Mouse (Mus musculus) brown adipose tissue, adult 24 weeks (tissue): ENCODE results near the gene Mepe. TPM values are rescaled to one million over a fixed set of nuclear protein-coding genes. Genes with fewer than 3 reads are reported as not detected.

Source experiments
- H3K27ac ChIP-seq: fragments of 200-500 bp; replicated peaks from 2 replicates; pipeline ENCODE4 v1.5.1; 2012; ENCODE audit warnings: low read depth, mild to moderate bottlenecking, low read length
- H3K4me1 ChIP-seq: fragments of 200-500 bp; 2 replicates; pipeline ENCODE4 v1.6.1; 2012; ENCODE audit warnings: low read length, mixed read lengths; ENCODE audit not compliant: control insufficient read depth, insufficient read depth, insufficient read length
- H3K4me3 ChIP-seq: fragments of 200-500 bp; 2 replicates; pipeline ENCODE4 v1.5.1; 2012; ENCODE audit warnings: low read depth, mild to moderate bottlenecking, low read length, moderate library complexity; ENCODE audit not compliant: insufficient read depth
- polyA plus RNA-seq: library from polyadenylated mRNA; stranded (reverse); fragments of >200 nt; gene quantifications from 2 replicates; pipeline ENCODE4 v1.2.4, GENCODE M21; 2012; ENCODE audit not compliant: missing spikeins, insufficient read depth, insufficient read length

Mepe gene
- polyA plus RNA-seq = not detected in 2 replicates

DNA sequence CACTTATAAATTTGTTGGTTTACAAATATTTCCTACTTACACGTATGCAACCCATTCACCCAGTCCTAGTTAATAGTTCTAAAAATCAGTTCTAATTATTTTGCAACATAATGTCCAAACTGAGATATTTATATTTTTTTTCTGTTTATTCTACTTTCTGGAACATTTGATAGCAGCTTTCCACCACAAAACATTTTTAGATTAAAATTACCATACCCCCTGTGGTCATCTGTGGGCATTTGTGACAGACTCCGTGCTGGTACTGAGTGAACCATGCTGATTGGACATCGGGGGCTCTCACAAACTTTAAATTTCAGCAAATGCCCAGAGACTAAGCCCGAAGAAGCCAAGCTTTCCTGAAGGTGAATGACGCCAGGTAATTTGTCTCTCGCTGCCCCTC lies at the start of gene Mepe:
Gene Mepe, plus strand, starts transcription at position 301 of the 400 bp plus-strand sequence.
- Histone ChIP-seq H3K27ac (no peak within 1 kb of the TSS), H3K4me1 (no peaks in the 10 kb centered on the region), H3K4me3 (no peak within 1 kb of the TSS)

DNA sequence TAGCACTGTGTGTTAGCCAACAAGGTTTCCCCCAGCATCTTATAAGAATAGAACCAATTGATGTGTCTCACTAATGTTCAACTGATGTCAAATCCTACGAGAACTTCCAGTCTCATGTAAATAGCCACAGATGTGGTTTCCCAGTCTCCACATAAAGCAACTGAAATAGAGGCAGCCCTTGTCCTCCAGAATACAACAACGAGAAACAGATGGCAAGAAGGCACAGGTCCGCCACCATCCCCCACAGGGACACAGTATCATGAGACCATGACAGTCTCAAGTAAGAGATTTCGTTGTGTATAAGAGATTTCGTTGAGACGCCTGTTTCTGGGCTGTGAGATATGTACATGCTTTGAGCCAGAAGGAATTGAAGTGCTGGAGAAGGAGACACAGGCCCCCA lies 30.9 kb upstream of the Mepe start:
- H3K4me3 ChIP-seq = no peak overlapping the region
- H3K27ac ChIP-seq = no peak overlapping the region
- H3K4me1 ChIP-seq = no peaks in the 10 kb centered on the region

DNA sequence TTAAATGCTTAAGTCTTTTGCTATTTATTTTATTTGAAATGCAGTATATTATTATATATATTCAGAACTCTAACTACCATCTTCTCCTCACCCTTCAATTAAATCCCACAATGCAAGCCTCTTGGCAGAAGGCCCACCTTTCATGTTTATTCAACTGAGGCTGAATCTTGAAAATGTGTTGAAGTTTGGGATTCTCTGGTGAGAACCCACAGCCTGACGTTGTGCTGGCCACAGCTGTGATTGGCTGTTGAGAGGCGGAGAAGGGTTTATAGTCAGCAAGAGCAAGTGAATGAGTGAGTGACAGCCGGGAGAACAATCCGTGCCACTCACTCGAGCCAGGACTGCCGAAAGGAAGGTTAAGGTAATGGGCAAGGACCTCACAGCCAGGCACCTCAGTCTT lies 26.1 kb upstream of the Mepe start, which contains the start of gene Ibsp:
Gene Ibsp, plus strand, starts transcription at position 178 of the 400 bp plus-strand sequence.
- Histone ChIP-seq H3K27ac (no peak within 1 kb of the TSS), H3K4me1 (no peaks in the 10 kb centered on the region), H3K4me3 (no peak within 1 kb of the TSS)

DNA sequence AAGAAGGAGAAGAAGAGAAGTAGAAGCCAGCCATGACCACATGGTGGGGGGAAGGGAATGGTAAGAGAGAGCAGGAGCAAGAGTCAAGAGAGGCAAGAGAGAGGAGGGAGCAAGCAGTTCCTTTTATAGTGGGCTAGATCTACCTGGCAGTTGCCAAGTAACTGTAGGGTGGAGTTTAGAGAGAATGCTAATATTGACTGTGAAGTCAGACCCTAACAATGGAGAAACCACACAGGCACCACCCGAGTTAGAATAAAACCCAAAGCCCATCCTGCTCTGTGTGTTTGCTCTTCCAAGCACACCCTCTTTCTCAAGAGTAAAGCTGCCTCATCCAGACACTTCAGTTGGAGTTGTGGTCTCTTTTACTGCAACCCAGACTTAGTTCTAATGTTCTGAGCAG lies 11.1 kb upstream of the Mepe start:
- Histone ChIP-seq H3K27ac (no peak overlapping the region), H3K4me1 (no peaks in the 10 kb centered on the region), H3K4me3 (no peak overlapping the region)

DNA sequence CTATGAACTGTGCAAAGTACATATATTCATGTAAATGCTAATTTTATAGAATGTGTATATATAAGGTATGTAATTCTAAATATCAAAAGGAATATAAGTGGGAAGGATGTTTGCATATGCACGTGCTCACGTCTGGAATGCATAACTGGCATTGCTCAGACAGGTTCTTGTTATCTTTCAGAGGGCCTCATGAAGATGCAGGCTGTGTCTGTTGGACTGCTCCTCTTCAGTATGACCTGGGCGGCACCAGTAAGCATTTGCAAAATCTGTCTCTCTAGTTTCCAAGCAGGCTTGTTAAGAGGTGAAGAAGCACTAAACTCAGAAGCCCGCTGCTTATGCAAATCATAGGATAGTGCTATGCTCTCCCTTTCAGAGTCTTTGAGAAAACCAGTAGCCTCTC lies 1.8 kb downstream of the Mepe start:
- Histone ChIP-seq H3K4me1 (no peaks in the 10 kb centered on the region), H3K27ac (no peak overlapping the region), H3K4me3 (no peak overlapping the region)

DNA sequence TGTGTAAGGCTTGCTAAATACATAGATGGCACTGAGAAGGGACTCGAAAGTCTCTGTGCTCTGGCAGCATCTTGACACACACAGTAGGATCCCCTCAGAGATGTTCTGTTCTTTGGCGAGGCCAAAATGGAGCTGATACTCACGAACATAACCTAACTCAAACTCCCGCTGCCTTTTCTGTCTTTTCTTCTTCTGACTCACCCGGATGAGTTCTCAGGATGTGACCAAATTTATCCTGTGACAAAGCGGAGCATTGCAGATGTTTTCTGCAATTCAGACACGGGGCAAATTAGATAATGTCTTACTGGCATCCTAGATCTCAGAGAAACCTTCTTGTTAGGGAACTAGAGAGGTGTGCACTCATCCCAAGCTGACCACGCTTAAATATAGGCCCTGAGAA lies 2.3 kb downstream of the Mepe start:
- Histone ChIP-seq H3K4me3 (no peak overlapping the region), H3K4me1 (no peaks in the 10 kb centered on the region), H3K27ac (no peak overlapping the region)

DNA sequence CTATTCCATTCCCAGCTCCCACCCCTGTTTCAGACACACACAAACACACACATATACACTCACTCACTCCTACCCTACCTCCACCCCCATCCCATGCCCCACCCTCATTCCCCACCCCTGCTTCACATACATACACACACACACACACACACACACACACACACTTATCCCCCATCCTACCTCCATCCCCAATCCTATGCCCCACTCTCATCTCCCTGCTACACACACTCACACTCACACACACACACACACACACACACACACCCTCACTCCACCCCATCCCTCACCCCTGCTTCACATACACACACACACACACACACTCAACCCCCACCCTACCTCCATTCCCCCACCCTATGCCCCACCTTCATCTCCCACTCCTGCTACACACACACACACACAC lies 2.7 kb downstream of the Mepe start:
- Histone ChIP-seq H3K27ac (no peak overlapping the region), H3K4me3 (no peak overlapping the region), H3K4me1 (no peaks in the 10 kb centered on the region)

DNA sequence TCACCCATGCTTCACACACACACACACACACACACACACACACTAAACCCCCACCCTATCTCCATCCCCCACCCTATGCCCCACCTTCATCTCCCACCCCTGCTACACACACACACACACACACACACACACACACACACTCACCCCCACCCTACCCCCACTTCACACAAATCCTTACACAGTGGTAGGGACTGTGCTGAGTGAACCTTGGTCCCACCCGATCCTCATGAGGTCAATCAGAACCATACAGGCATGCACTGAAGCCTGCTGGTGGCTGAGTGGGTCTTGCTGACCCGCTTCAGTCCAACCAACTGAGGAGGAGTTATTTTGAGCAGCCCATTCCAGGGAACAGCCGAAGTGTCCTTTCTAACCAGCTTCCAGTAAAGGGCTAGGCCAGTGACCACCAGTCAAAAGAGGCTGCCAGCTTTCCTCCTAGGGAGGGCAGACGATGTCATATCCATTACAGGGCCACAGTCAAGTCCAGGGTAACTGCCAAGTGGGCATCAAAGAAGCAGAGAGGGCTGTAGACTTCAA lies 3.3 kb downstream of the Mepe start:
- Histone ChIP-seq H3K4me3 (no peak overlapping the region), H3K4me1 (no peaks in the 10 kb centered on the region), H3K27ac (no peak overlapping the region)

DNA sequence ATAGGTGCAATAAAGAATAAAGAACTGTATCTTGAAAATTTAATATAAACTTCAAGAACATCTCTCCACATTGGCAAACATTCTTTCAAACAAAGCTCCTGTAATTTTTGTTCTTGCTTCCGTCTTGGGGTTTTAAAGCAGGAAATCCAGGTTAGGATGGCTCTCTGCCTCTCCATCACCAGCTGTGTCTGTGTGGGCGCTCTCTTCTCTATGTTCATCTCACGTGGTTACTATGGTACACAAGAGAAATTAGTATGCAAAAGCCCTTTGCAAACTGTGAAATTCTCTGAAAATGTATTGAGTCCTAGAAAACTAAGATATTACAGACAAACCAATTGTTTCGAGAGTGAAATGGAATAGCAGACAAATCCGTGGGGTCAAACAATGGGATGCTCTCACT lies 4.3 kb downstream of the Mepe start:
- H3K4me3 ChIP-seq = no peak overlapping the region
- no peaks in the 10 kb centered on the region for H3K4me1 ChIP-seq
- no peak overlapping the region for H3K27ac ChIP-seq

DNA sequence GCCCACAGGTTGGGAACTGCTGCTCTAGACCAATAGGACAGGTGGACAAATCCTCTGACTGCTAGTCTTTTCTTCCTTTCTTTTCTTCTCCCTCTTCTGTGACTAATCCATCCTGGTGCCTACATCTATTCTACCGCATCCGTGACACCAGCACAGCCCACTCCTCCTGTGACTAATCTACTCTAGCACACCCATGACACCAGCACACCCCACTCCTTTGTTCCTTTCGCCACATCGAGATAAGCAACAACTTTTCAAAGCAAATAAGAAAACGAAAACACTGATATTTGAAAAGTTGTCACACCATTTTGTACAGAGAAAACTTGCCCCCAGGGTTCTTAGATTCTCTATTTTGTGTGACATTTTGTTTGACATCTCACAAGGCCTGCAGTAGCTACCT lies 5.0 kb downstream of the Mepe start:
- Histone ChIP-seq H3K4me1 (no peaks in the 10 kb centered on the region), H3K4me3 (no peak overlapping the region), H3K27ac (no peak overlapping the region)

DNA sequence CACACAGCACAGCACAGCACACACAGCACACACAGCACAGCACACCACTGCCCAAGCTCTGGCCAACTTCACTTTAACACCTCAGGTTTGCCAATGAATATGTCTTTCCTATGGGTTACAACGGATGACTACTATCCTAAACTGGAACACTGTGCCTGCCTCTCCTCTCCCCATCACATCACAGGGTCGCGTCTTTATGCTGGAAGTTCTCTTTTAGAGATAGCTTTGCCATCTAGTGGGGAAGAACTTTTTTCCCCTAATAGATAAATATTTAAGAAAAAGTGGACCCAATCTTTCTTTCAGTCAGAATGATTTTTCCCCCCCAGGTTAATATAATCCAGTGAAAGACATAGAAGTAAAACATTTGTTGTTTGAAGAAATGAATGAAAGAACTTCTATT lies 7.2 kb downstream of the Mepe start:
- Histone ChIP-seq H3K4me3 (no peak overlapping the region), H3K27ac (no peak overlapping the region), H3K4me1 (no peaks in the 10 kb centered on the region)

DNA sequence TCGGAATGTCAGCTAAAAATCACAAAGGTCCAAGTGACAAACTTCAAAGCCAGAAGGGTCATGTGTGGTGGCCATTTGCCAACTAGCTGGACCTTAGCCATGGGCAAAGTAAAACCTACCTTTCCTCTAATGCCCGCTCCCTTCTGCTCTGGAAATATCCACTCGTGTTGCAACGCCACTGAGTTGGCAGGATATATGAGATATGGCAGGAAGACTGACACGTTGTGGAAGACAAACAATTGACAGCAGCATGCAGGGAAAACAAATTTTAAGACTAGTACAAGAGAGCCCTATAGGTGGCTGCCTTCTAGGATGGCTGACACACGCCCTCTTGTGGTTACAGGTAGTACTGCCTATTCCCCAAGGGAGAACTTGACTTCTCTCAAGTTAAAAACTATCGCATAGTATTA lies 8.1 kb downstream of the Mepe start:
- Histone ChIP-seq H3K27ac (no peak overlapping the region), H3K4me1 (no peaks in the 10 kb centered on the region)

DNA sequence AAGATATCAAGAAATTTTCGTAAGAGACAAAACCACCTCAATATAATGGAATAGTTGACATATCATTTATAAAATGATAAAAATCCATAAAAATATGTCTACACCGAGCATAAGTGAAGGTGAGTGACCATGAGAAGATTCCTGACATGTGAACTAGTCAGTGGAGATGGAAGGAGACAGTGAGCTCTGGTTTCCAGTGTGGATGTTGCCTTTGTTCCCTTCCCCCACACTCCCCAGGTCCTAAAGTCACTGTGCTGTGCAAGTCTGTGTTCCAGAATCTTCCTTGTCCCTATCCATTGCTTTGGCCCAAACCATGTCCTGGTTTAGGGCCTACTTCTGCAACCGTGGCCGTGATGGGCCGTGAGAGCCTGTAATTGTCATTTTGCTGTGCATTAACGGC lies 8.5 kb downstream of the Mepe start:
- no peaks in the 10 kb centered on the region for H3K4me1 ChIP-seq
- no peak overlapping the region for H3K27ac ChIP-seq
- no peak overlapping the region for H3K4me3 ChIP-seq

More for the DNA sequence above, 8.1 kb downstream of the Mepe start:
- no peak overlapping the region for H3K4me3 ChIP-seq

DNA sequence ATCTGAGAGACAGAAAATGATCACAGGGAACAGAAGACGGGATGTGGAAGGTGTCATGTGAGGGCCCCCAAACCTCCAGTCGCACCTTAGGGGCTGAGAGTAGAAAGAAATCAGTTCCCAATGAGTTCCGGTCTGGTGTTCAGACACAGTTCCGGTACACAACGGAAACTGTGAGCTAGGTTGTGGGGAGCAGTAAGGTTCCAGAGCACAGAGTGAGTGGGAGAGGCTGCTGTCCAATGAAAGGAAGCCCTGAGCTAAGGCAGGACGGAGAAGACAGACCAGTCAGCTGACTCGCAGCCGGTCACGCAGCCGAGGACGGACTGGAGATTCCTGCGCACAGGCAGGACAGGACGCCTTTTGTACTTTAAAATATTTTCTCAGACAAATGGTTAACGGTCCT lies 9.4 kb downstream of the Mepe start:
- no peak overlapping the region for H3K27ac ChIP-seq
- no peak overlapping the region for H3K4me3 ChIP-seq
- no peaks in the 10 kb centered on the region for H3K4me1 ChIP-seq

DNA sequence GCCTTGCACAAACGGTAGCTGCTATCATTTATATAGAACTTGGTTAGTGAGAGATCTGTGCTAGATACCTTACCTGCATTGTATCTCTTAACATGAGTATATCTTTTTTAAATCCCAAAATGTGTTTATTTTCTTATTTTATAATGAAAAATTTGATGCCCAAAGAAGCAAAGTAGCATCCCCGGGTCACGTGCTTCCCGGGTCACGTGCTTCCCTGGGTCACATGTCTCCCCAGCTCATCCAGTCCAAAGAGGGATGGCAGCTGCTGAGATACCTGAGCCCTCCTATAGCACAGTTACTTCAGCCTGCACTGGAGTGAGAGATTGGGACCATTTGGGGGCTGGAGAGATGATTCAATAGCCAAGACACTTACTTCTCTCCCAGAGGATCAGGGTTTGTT lies 10.8 kb downstream of the Mepe start:
- H3K27ac ChIP-seq = no peak overlapping the region
- H3K4me3 ChIP-seq = no peak overlapping the region
- H3K4me1 ChIP-seq = no peaks in the 10 kb centered on the region

DNA sequence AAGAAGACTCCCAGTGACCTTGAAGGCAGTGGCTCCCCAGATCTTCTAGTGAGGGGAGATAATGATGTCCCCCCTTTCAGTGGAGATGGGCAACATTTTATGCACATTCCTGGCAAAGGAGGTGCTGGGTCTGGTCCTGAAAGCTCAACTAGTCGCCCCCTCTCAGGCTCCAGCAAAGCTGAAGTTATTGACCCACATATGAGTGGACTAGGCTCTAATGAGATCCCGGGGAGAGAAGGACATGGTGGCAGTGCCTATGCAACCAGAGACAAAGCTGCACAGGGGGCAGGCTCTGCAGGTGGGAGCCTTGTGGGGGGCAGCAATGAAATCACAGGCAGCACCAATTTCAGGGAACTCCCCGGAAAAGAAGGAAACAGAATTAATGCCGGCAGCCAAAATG lies 12.4 kb downstream of the Mepe start:
- no peaks in the 10 kb centered on the region for H3K4me1 ChIP-seq
- no peak overlapping the region for H3K27ac ChIP-seq
- H3K4me3 ChIP-seq = no peak overlapping the region

DNA sequence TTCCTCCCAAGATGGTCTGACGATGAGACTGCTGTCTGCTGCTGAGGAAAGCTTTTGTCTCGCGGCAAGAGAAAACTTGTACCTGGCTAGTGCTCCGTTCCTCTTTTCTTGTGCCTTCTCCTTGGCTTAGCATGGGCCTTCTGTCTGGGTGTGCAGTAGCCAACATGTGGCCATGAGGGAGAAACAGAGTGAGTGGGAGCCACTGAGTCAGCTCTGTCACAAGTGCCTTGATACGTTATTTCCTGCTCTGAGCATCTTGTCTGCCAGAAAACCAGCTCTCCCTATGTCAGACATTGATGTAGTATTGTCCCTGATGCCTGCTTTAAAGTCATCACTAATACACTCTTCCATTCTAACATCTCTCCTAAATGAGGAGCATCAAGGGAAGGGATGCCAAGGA lies 13.9 kb downstream of the Mepe start:
- H3K4me3 ChIP-seq = no peak overlapping the region
- no peaks in the 10 kb centered on the region for H3K4me1 ChIP-seq
- H3K27ac ChIP-seq = no peak overlapping the region
